Mouse (Mus musculus) brown adipose tissue, adult 24 weeks (tissue): ENCODE results near the gene Hivep3. TPM values are rescaled to one million over a fixed set of nuclear protein-coding genes. Genes with fewer than 3 reads are reported as not detected.

Experiments used
- H3K27ac ChIP-seq: fragments of 200-500 bp; replicated peaks from 2 replicates; pipeline ENCODE4 v1.5.1; 2012; ENCODE audit warnings: low read depth, mild to moderate bottlenecking, low read length
- H3K4me1 ChIP-seq: fragments of 200-500 bp; 2 replicates; pipeline ENCODE4 v1.6.1; 2012; ENCODE audit warnings: low read length, mixed read lengths; ENCODE audit not compliant: control insufficient read depth, insufficient read depth, insufficient read length
- H3K4me3 ChIP-seq: fragments of 200-500 bp; 2 replicates; pipeline ENCODE4 v1.5.1; 2012; ENCODE audit warnings: low read depth, mild to moderate bottlenecking, low read length, moderate library complexity; ENCODE audit not compliant: insufficient read depth
- polyA plus RNA-seq: library from polyadenylated mRNA; stranded (reverse); fragments of >200 nt; gene quantifications from 2 replicates; pipeline ENCODE4 v1.2.4, GENCODE M21; 2012; ENCODE audit not compliant: missing spikeins, insufficient read depth, insufficient read length

Hivep3 gene
- polyA plus RNA-seq, 1 experiment, result 6.1 TPM

DNA sequence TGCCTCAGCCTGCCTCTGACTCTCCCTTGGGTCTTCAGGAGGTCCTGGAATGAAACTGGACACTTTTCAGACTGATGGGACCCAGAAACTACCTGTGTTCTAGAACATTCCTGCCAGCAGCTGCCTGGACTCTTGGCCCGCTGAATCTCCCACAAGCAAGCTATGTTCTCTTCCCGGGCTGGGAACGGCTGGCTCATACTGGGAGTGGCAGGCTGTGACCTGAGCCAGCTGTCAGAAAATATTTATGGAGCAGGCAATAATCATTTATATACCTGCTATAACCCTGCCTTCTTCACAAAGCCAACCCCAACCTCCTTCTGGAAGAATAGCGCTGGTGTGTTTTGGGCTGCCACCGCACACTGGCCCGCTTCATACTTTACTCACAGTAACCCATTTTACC, 434.2 kb downstream of the Hivep3 start:
- Histone ChIP-seq H3K4me3 (no peak overlapping the region), H3K27ac (no peak overlapping the region), H3K4me1 (no peaks in the 10 kb centered on the region)

DNA sequence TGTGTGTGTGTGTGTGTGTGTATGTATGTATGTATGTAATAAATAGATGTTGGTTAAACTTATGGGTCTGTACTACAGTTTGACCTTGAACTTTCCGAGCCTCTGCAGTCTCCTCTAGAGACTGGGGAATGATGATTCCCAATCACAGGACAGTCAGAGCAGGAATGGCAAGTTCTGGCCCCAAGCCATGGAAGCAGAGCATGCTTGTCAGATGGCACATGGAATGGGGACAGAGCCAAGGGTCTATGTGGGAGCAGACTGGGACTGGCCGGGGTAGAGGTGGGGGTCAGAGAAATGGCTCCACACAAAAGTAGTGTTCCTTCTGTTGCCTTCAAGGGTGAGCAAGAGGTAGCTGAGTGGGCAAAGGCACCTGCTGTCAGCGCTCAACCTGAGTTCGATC, 434.8 kb downstream of the Hivep3 start:
- H3K4me1 ChIP-seq, result no peaks in the 10 kb centered on the region
- no peak overlapping the region for H3K4me3 ChIP-seq
- no peak overlapping the region for H3K27ac ChIP-seq

DNA sequence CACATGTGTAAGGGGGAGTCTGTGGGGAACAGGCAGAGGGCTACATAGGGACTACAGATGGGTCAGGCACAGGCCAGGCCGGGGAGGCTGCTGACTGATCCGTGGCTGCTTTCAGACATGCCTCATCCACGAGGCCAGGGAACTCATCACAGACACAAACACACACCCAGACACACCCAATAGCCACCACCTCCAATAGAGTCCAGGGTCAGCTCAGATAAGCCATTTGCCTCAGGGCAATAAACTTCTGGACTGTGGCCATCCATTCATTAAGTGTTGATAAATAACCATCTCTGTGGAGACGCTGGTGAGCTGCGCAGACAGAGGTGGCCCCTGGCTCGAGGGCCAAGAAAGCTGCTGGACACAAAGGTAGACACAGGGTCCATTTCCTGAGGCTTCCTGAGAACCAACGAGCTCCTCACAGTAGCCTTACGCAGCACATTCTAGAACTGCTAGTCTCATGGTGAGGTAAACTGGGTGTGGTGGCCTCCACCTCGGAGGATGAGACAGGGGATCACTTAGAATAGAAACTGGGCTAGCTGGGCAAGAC, 436.9 kb downstream of the Hivep3 start:
- H3K4me3 ChIP-seq, result no peak overlapping the region
- H3K4me1 ChIP-seq, result no peaks in the 10 kb centered on the region
- H3K27ac ChIP-seq, result no peak overlapping the region

DNA sequence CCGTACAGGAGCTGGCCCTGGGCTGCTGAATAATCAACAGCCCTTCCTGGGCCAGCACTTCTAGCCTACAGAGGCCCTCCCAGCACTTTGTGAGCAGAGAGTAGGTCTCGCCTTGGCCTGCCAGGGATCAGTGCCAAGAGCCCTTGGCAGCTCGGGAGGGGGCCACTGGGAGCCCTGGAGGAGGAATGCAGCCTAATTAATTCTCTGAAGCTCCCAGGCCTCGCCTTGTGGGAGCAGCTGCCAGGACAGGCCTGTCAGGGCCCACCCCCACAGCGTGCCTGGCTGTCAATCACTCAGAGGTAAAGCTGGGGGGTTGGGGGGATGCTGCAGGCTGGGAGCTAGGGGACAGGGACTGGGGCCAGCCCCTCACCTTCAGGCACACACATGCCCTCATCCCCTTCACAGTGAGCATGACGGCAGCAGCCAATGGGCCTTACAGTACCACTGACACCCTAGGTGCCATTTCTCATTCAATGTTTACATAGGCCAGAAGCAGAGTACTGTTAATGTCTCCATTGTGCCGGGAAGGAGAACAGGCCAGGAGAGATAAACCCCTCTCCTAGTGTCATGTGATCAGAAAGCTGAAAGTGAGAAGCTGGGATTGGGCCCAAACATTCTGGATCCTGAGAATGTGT, 438.6 kb downstream of the Hivep3 start:
- H3K27ac ChIP-seq, result no peak overlapping the region
- no peaks in the 10 kb centered on the region for H3K4me1 ChIP-seq
- H3K4me3 ChIP-seq, result no peak overlapping the region

DNA sequence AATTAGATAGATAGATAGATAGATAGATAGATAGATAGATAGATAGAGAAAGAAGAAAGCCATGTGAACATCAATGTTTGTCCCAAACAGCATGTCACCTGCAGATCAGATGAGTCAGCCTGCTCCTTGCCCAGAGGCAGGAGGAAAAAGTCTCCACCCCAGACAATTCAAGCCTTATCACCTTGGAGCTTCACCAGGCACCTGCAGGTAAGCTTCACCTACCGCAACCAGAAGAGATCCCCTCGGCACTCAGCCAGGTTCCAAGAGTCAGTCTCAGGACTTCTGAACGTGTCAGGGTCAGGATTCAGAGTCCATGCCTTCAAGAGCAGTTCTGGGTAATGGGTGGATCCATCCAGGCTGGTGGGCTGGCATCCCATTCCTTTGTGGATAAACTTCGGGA, 445.5 kb downstream of the Hivep3 start:
- Histone ChIP-seq H3K4me3 (no peak overlapping the region), H3K27ac (no peak overlapping the region), H3K4me1 (no peaks in the 10 kb centered on the region)

DNA sequence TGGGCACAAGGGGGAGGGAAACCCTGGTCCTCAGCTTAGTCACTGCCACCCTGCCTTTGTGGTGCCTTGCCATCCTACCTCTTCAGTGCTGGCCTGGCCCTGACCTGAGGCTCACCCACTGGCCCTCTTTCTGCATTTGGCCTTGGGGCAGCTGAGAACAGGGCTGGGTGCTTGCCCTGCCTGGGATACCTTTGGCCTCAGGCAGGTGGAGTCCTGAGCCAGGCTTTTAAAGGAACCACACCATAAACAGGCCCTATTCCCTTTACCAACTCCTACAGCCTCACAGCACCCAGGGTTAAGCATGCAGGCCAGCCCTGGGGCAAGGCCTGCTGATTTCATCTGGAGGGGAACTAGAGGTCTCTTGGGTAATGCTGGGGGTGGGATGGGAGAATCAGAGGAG, 447.0 kb downstream of the Hivep3 start:
- H3K27ac ChIP-seq, result no peak overlapping the region

DNA sequence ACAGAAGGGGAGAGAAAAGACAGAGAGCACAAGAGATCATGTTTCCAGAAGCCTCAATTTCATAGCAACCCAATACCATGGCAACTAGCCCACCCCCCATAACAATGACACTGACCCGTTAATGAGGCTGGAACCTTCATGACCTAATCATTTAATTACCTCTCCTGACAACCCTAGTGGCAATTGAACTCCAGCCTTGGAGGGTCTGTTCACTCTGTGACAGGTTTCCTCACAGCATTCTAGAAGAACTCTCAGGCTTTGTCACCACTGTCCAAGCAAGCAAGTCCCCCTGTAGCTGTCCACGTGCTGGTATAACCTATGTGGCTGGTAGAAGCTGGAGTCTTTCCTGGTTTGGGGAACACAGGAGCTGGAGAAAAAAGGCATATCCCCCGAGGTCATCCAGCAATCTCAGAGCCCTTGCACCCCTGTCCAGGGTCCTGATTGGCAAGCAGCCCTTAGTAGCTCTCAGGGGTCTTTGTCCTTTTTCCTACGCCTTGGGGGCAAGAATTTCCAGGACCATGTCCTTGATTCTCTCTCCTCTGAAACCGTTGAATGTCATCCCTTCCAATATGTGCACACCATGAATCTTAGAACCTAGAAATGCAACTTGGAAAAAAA, 450.9 kb downstream of the Hivep3 start:
- Histone ChIP-seq H3K4me3 (no peak overlapping the region), H3K4me1 (no peaks in the 10 kb centered on the region), H3K27ac (no peak overlapping the region)

More for the DNA sequence above, 447.0 kb downstream of the Hivep3 start:
- Histone ChIP-seq H3K4me3 (no peak overlapping the region), H3K4me1 (no peaks in the 10 kb centered on the region)

DNA sequence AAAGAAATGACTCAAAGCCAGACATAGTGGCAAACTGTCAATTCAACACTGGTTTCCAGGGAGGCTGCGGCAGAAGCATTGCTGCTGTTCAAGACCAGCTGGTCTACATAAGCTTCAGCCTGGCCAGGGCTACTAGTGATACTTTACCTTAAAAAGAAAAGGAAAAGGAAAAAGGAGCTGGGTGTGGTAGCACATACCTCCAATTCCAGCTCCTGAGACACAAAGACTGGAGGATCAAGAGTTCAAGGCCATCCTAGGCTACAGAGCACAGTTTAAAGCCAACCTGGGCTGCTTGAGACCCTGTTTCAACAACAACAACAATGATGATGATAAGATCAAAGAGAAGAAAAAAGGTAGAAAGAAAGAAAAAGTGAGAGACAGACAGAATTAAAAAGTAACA, 452.9 kb downstream of the Hivep3 start:
- Histone ChIP-seq H3K27ac (no peak overlapping the region), H3K4me1 (no peaks in the 10 kb centered on the region), H3K4me3 (no peak overlapping the region)

DNA sequence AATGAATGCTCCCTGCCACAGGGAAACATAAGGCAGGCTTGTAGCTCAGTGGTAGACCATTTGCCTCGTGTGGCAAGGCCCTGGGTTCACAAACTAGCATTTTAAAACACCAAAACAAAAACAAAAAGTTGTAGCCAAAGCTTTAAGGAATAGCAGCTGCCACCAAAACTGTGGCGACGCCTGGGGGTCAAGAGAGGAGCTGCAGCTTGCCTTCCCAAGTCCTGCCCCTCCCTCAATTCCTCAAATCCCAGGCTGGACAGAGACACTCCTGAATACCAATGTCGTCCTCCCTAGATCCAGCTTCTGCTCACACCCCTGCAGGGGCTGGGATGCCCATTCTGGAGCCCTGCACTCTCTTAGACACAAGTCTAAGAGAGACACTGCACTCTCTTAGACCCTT, 453.4 kb downstream of the Hivep3 start:
- H3K4me3 ChIP-seq, result no peak overlapping the region
- no peaks in the 10 kb centered on the region for H3K4me1 ChIP-seq
- no peak overlapping the region for H3K27ac ChIP-seq

Other genes starting within 250 kb of the Hivep3 start
- gene Rimkla, start 241.2 kb upstream of the Hivep3 start, polyA plus RNA-seq, result not detected in 2 replicates
- gene Foxj3, start 196.8 kb upstream of the Hivep3 start, polyA plus RNA-seq, result 9.8 and 14.9 TPM in 2 replicates
- gene Frg2f1, start 194.3 kb upstream of the Hivep3 start, polyA plus RNA-seq, result 7.4 and 10.9 TPM in 2 replicates
- not detected in 2 replicates for gene Guca2a, start 96.1 kb upstream of the Hivep3 start, polyA plus RNA-seq
- gene Guca2b, start 74.8 kb upstream of the Hivep3 start, polyA plus RNA-seq, result not detected in 2 replicates